Mouse (Mus musculus): ENCODE measurements around the gene Elp4.

GRCm38 (mm10) chr2:105671798-105672595 lies 232.4 kb downstream of the Elp4 start:
- no peak for TF ChIP-seq MAX (IDR thresholded peaks at IDR 0.05; ENCODE audit: low read depth)
- no peak for TF ChIP-seq TCF12 (IDR thresholded peaks at IDR 0.05; ENCODE audit: insufficient read depth, poor library complexity, severe bottlenecking)
- TF ChIP-seq TCF3 (IDR thresholded peaks at IDR 0.05; ENCODE audit: insufficient read length, low read depth), result no peak
- no peak for TF ChIP-seq POLR2A (IDR thresholded peaks at IDR 0.05; ENCODE audit: insufficient read length, low read depth)
- no peak for TF ChIP-seq E2F4 (IDR thresholded peaks at IDR 0.05; ENCODE audit: insufficient read depth)
- TF ChIP-seq USF1 (IDR thresholded peaks at IDR 0.05; ENCODE audit: low read depth), result no peak
- TF ChIP-seq POLR2AphosphoS2 (IDR thresholded peaks at IDR 0.05; ENCODE audit: insufficient read length, low read depth), result no peak

Measured in myocyte (in vitro differentiated cells).